Mouse (Mus musculus) forebrain, embryonic 13.5 days (tissue): ENCODE data around the gene Hoxb1. TPM values are rescaled to one million over a fixed set of nuclear protein-coding genes. Genes with fewer than 3 reads are reported as not detected.

Source experiments
- ATAC-seq: fragments of 200-750 bp; cut with Nextera tagmentation; 2 replicates; pipeline ENCODE4 v1.8.0; 2017
- H3K27ac ChIP-seq: fragments of 300-500 bp; sonication (generic); 2 replicates; pipeline ENCODE4 v1.5.1; 2015; ENCODE audit warnings: inconsistent platforms, mild to moderate bottlenecking, moderate library complexity
- H3K27me3 ChIP-seq: fragments of 300-500 bp; sonication (generic); 2 replicates; pipeline ENCODE4 v1.6.1; 2015; ENCODE audit warnings: mild to moderate bottlenecking, inconsistent platforms
- H3K36me3 ChIP-seq: fragments of 300-500 bp; sonication (generic); 2 replicates; pipeline ENCODE4 v1.6.1; 2015; ENCODE audit warnings: mild to moderate bottlenecking, inconsistent platforms; ENCODE audit not compliant: poor library complexity, severe bottlenecking
- H3K4me1 ChIP-seq: fragments of 300-500 bp; sonication (generic); 2 replicates; pipeline ENCODE4 v1.6.1; 2015; ENCODE audit warnings: inconsistent platforms
- H3K4me2 ChIP-seq: fragments of 300-500 bp; sonication (generic); 2 replicates; pipeline ENCODE4 v1.6.1; 2015; ENCODE audit warnings: inconsistent platforms, mild to moderate bottlenecking, moderate library complexity
- H3K4me3 ChIP-seq: fragments of 300-500 bp; sonication (generic); 2 replicates; pipeline ENCODE4 v1.5.1; 2015; ENCODE audit warnings: mild to moderate bottlenecking, inconsistent platforms
- H3K9ac ChIP-seq: fragments of 300-500 bp; sonication (generic); 2 replicates; pipeline ENCODE4 v1.6.1; 2015; ENCODE audit warnings: mild to moderate bottlenecking, inconsistent platforms
- H3K9me3 ChIP-seq: fragments of 300-500 bp; sonication (generic); replicated peaks from 2 replicates; pipeline ENCODE4 v1.6.1; 2016; ENCODE audit warnings: inconsistent platforms
- WGBS: fragments of 180-500 bp; shearing (Covaris S2); methylation state at CpG from one replicate; pipeline ENCODE4 v1.1.7; 2015; 5-methylcytosine and 5-hydroxymethylcytosine counted together
- polyA plus RNA-seq: library from polyadenylated mRNA; unstranded; fragments of >200 nt; fragmentation: Nextera tagmentation; extraction: Ambion mirVana; gene quantifications from 2 replicates; pipeline ENCODE4 v1.2.1, GENCODE M21; 2015

The Hoxb1 gene
- polyA plus RNA-seq, 1 experiment from 2014 or later: not detected

DNA sequence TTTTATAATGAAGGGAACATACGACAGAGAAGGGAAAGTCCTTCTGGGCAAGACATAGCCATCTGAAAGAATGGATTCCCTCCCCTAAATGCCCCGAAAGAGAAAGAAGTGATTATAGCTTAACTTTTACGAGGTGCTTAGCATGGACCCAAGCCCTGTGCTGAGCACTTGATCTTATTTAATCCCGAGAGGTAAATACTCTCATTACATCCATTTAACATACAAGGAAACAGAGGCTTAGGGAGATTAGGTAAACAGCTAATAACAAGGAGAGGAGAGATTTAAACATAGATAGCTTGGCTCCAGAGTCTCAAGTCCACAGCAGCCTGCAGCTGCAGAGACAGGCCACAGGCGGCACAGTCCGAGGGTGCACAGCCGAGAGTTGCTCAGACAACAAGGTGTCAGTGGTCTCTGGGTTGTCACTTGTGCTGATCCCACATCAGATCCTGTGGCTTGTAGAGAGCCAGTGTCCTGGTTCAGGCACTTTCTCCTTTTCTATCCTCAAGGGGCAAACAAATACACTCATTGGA lies 32.3 kb downstream of the Hoxb1 start:
- Histone ChIP-seq H3K9ac (no peak overlapping the region), H3K27ac (no peak overlapping the region), H3K9me3 (no peaks in the 10 kb centered on the region), H3K27me3 (peaks cover 19% of the 10 kb centered on the region), H3K4me3 (no peak overlapping the region), H3K36me3 (no peaks in the 10 kb centered on the region), H3K4me1 (peaks cover 6% of the 10 kb centered on the region; the same call in 1 of the 2 replicates), H3K4me2 (no peak overlapping the region)
- 27% methylated on average over 7 of the region's 7 CpGs for WGBS
- ATAC-seq: no peak

GRCm38 (mm10) chr11:96399923-96400322 lies 34.4 kb downstream of the Hoxb1 start:
- Histone ChIP-seq H3K27me3 (peaks cover 23% of the 10 kb centered on the region), H3K27ac (no peak overlapping the region), H3K4me1 (peaks cover 6% of the 10 kb centered on the region; the same call in 1 of the 2 replicates), H3K9ac (no peak overlapping the region), H3K4me3 (no peak overlapping the region), H3K9me3 (no peaks in the 10 kb centered on the region), H3K4me2 (no peak overlapping the region), H3K36me3 (no peaks in the 10 kb centered on the region)
- ATAC-seq: no peak
- WGBS: 40% methylated on average over 8 of the region's 8 CpGs

DNA sequence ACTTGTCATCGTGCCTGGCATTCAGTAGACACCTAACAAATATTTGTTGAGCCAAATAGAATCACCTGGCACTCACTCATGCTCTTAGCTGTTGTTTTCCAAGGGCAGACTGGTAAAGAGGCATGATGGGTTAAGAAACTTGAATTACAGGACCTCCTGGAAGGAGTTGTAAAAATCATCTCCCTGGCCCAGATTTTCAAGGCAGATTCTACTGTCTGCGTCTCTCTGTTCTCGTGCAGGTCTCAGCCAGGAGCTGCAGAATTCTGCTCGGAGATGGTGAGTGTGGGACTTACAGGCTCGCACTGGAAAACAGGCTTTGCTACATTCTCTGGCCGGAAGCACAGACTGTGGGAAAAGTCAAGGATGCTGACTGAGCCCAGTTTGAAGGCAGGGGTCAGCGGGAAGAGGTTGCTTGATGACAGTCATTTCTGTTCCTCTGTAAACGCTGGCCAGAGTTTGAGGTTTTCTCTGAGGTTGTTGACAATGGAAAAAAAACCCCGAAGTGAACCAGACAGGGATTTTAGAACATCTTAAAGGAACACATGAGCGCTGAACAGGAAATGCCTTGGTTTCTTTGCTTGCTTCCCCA lies 38.6 kb downstream of the Hoxb1 start:
- peaks cover 35% of the 10 kb centered on the region for H3K27me3 ChIP-seq
- H3K4me3 ChIP-seq: no peak overlapping the region
- no peaks in the 10 kb centered on the region for H3K9me3 ChIP-seq
- 65% methylated on average over 10 of the region's 10 CpGs for WGBS
- no peak overlapping the region for H3K27ac ChIP-seq
- ATAC-seq: no peak
- H3K9ac ChIP-seq: no peak overlapping the region
- no peak overlapping the region for H3K4me2 ChIP-seq
- no peaks in the 10 kb centered on the region for H3K36me3 ChIP-seq
- peaks cover 11% of the 10 kb centered on the region for H3K4me1 ChIP-seq

- Histone ChIP-seq H3K27me3 (peaks cover 30% of the 10 kb centered on the region), H3K27ac (no peak overlapping the region), H3K36me3 (no peaks in the 10 kb centered on the region), H3K4me3 (no peak overlapping the region), H3K9ac (no peak overlapping the region), H3K4me1 (peaks cover 11% of the 10 kb centered on the region), H3K9me3 (no peaks in the 10 kb centered on the region), H3K4me2 (no peak overlapping the region)
- WGBS: 68% methylated on average over 7 of the region's 7 CpGs
- ATAC-seq: no peak
These were observed 39.3 kb downstream of the Hoxb1 start for GRCm38 (mm10) chr11:96404831-96405230.

GRCm38 (mm10) chr11:96405541-96405940 lies 40.0 kb downstream of the Hoxb1 start:
- 52% methylated on average over 4 of the region's 4 CpGs for WGBS
- Histone ChIP-seq H3K4me2 (no peak overlapping the region), H3K27me3 (peaks cover 28% of the 10 kb centered on the region), H3K9me3 (no peaks in the 10 kb centered on the region), H3K36me3 (no peaks in the 10 kb centered on the region), H3K27ac (no peak overlapping the region), H3K4me3 (no peak overlapping the region), H3K9ac (no peak overlapping the region), H3K4me1 (peaks cover 11% of the 10 kb centered on the region)
- no peak for ATAC-seq

DNA sequence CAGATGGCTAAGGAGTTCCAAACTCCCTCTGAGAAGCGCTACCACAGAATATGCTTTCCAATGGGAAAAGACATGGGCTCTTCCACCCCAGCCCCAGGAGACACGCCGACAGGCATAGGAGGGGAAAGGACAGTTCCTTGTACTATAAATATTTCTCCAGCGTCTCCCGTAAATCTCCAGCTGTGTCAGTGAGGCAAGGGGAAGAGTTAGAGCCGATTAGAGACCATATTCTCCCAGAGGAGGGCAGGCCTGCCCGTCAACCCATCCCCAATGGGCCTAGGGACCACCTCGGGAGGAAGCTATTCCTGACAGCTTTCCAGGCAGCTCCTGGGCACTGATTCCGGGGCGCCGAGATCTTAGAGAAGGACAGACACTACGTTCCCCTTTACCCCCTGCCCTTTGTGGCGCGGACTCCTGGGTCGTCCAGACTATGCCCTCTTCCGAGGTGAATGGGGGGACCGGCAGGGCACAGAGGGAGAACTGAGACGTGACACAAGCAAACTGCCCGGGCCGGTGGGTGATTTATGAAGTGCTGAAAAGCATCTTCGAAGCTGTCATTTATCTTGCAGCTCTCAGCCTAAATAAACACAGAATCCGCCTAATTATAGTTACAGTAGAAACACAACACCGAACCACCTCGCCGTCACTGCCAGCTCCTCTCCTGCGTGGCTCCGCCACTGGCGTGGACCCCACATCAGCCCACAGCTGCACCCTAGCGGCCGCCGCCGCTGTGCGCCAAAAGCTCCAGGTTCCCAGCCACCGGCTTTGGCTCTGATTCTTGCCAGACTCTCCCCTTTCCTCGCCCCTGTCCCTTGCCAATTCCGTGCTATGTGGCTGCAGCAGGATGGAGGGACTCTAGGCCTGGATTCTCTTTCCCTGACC lies 41.9 kb downstream of the Hoxb1 start:
- H3K4me1 ChIP-seq: peaks cover 11% of the 10 kb centered on the region
- peak overlapping the region; percentile 56 for H3K4me2 ChIP-seq
- WGBS: 12% methylated on average over 36 of the region's 36 CpGs
- peaks cover 5% of the 10 kb centered on the region; the same call in 1 of the 2 replicates for H3K9me3 ChIP-seq
- H3K27ac ChIP-seq: no peak overlapping the region
- no peak for ATAC-seq
- H3K4me3 ChIP-seq: peak overlapping the region; percentile 22
- H3K27me3 ChIP-seq: peaks cover 28% of the 10 kb centered on the region
- H3K36me3 ChIP-seq: no peaks in the 10 kb centered on the region
- peak overlapping the region; percentile 2; the same call in 1 of the 2 replicates for H3K9ac ChIP-seq

GRCm38 (mm10) chr11:96408234-96409010 lies 42.9 kb downstream of the Hoxb1 start:
- Histone ChIP-seq H3K4me1 (peaks cover 11% of the 10 kb centered on the region), H3K4me2 (no peak overlapping the region; the same call in 1 of the 2 replicates), H3K9ac (no peak overlapping the region), H3K27me3 (peaks cover 28% of the 10 kb centered on the region), H3K36me3 (no peaks in the 10 kb centered on the region), H3K4me3 (no peak overlapping the region), H3K9me3 (peaks cover 5% of the 10 kb centered on the region; the same call in 1 of the 2 replicates), H3K27ac (no peak overlapping the region)
- ATAC-seq: no peak
- 60% methylated on average over 14 of the region's 14 CpGs for whole genome bisulfite sequencing

DNA sequence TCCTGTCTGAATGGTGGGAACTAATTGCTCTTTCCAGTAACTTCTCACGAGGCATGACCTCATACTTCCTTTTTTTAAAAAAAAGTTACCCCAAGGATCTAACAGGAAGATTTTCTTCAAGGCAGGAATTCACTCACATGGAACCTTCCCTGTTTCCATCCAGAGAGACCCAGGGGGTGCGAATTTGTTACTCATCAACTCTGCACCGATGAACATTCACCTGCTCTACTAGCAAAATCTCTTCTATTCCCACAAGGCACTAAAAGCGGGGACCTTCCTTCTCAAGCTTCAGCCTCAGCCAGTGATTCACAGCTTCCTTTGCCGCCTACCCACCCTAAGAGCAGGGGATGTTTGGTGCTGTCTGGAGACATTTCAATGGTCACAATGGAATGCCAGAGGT lies 45.5 kb downstream of the Hoxb1 start:
- Histone ChIP-seq H3K4me3 (no peak overlapping the region), H3K27ac (no peak overlapping the region), H3K9ac (no peak overlapping the region), H3K36me3 (no peaks in the 10 kb centered on the region), H3K9me3 (peaks cover 5% of the 10 kb centered on the region; the same call in 1 of the 2 replicates), H3K4me2 (no peak overlapping the region), H3K27me3 (peaks cover 16% of the 10 kb centered on the region), H3K4me1 (peaks cover 11% of the 10 kb centered on the region)
- WGBS: 86% methylated on average over 5 of the region's 5 CpGs
- ATAC-seq: no peak

GRCm38 (mm10) chr11:96411934-96412333 lies 46.4 kb downstream of the Hoxb1 start:
- peaks cover 11% of the 10 kb centered on the region for H3K4me1 ChIP-seq
- H3K27ac ChIP-seq: no peak overlapping the region
- H3K27me3 ChIP-seq: peaks cover 9% of the 10 kb centered on the region
- H3K4me2 ChIP-seq: no peak overlapping the region
- ATAC-seq: no peak
- no peak overlapping the region for H3K9ac ChIP-seq
- 71% methylated on average over 4 of the region's 4 CpGs for WGBS
- no peaks in the 10 kb centered on the region for H3K36me3 ChIP-seq
- no peak overlapping the region for H3K4me3 ChIP-seq
- peaks cover 5% of the 10 kb centered on the region; the same call in 1 of the 2 replicates for H3K9me3 ChIP-seq

- peaks cover 2% of the 10 kb centered on the region for H3K4me1 ChIP-seq
- no peaks in the 10 kb centered on the region for H3K36me3 ChIP-seq
- H3K9ac ChIP-seq: no peak overlapping the region
- H3K9me3 ChIP-seq: peaks cover 5% of the 10 kb centered on the region; the same call in 1 of the 2 replicates
- 86% methylated on average over 9 of the region's 9 CpGs for WGBS
- no peak overlapping the region for H3K4me3 ChIP-seq
- H3K27ac ChIP-seq: no peak overlapping the region
- H3K4me2 ChIP-seq: no peak overlapping the region
- no peaks in the 10 kb centered on the region for H3K27me3 ChIP-seq
- ATAC-seq: no peak
These were observed 47.5 kb downstream of the Hoxb1 start for GRCm38 (mm10) chr11:96412941-96413491.

DNA sequence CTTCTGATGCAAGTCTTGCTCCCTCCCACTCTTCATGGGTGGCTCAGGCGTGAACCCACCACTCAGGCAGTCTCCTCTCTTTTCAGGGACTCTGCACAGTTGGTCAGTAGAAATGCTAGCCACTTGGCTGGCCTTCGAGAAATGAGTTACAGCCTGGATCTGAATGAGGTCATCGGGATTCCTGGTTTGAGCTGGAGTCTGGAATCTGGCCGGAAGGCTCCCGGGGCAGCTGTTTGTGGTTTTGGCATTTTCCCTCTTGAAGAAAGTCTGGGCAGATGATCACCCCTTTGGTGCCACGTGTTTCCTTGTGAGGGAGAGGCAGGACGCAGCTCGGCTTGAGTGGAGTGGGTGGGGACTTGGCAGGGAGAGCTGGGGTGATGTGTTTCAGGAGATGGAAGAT lies 48.0 kb downstream of the Hoxb1 start:
- H3K27me3 ChIP-seq: no peaks in the 10 kb centered on the region
- peaks cover 5% of the 10 kb centered on the region; the same call in 1 of the 2 replicates for H3K9me3 ChIP-seq
- no peak overlapping the region for H3K27ac ChIP-seq
- no peak overlapping the region for H3K4me2 ChIP-seq
- WGBS: 69% methylated on average over 8 of the region's 8 CpGs
- ATAC-seq: no peak
- H3K9ac ChIP-seq: no peak overlapping the region
- no peaks in the 10 kb centered on the region for H3K36me3 ChIP-seq
- H3K4me1 ChIP-seq: no peaks in the 10 kb centered on the region
- no peak overlapping the region for H3K4me3 ChIP-seq
